Mouse (Mus musculus) lung, postnatal 25 days (tissue): Measurements from ENCODE around the gene Trpm3.

Experiments
- DNase-seq: peaks from one replicate; pipeline ENCODE4 v3.0.0; 2022; ENCODE audit warnings: low spot score

Gene Trpm3

DNA sequence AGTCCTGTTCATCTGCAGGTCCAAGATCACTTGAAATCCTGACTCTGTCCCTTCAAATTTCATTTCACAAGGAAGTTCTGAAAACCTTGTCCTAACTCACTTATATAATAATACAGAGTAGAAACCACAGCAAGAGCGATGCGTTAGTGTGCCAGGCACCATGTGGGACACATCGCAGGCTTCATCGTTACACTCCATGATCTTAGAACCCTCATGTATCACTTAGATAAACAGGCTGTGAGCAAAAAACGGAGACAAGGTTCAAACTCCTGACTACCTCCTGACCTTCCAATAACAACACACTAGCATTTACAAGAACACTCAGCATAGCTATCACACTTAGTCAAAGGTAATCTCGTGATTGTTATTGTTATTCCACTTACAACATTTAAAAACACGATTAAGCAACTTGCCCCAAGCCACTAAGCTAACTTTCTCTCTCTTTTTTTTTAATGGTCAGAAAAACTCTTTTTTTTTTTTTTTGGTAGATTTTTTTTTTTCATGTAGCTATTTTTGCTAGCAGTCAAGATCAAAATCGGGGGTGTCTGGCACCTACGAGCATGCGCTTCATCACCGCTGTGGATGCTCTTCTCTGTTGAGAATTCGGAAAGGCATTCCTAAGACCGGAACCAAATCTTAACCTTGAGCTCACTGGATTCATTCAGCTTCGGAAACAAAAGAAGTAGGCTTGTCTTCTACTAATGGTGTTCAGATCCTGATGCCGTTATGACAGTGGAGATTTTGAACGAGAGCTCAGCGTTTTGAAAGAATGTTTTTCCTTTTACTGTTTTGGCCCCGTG lies 784.2 kb downstream of the Trpm3 start:
- DNase-seq = no peak

DNA sequence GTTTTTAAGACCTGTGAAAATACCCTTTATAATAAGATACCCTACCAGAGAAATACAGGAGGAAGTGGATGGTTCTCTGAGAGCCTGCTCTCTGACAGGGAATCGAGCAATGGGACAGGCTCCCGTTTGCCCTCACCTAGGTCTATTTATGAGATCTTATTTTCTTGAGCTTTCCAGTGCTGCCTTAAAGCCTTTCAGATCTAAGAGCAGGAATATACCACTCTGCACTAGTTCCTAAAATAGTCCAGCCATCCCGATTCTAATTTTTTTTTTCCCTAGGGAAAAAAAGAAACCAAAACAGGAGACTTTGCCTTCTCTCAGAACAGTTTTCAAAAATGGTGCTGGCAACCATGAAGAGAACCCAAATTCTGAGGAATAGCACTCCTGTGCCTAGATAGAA lies 786.4 kb downstream of the Trpm3 start:
- DNase-seq = no peak

DNA sequence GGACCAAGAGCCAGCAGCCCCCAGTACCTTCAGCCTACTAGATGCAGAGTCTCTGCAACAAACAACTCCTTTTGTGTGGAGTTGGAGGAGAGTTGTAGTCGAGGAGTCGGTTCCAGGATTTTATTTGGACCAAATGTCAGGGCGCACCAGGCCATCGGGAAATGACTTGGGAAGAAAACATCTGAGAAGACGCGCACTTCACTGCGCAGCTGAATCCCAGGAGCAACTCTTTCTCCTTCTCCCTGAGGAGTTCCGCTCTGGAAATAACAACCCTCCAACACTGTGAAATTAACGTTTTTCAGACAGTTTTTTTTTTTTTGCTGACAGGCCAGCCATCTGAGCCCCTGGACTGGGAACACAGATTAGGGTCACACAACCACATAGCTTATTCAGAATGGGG lies 787.9 kb downstream of the Trpm3 start:
- no peak for DNase-seq

DNA sequence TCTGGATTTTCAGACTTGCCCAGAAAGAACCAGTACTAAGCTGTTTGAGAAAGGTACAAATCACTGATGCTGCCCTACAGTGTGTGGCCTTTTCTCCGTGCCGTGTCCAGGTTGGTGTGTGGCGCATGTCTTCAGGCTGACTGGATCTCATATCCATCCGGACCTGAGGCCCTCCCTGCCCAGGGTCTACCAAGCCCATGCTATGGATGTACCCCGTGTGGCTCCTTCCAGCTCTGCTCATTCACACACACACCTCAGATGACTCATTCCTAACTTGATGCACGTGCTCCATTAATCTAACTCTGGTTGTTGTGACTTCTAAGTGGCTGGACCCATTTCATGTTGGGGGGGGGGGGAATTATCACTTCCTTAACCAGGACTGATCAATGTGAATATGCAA lies 789.5 kb downstream of the Trpm3 start:
- no peak for DNase-seq

DNA sequence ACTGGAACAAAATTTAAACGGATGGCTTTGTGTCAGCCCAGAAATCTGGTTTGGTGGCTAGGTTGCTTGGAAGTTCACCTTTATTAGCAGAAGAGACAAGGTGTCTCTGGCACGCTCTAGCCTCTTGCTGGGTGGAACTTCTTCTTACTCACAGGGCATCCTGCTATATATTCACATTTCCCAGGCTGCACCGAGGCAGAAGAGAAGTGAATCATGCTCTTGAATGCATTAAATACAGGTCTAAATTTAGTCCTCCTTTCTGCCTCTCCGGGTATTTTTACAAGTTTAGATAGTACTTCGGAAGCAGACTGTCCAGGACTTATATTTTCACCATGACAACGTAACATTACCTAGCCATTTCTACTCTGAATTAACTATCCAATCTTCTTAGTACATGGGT lies 790.9 kb downstream of the Trpm3 start:
- no peak for DNase-seq

DNA sequence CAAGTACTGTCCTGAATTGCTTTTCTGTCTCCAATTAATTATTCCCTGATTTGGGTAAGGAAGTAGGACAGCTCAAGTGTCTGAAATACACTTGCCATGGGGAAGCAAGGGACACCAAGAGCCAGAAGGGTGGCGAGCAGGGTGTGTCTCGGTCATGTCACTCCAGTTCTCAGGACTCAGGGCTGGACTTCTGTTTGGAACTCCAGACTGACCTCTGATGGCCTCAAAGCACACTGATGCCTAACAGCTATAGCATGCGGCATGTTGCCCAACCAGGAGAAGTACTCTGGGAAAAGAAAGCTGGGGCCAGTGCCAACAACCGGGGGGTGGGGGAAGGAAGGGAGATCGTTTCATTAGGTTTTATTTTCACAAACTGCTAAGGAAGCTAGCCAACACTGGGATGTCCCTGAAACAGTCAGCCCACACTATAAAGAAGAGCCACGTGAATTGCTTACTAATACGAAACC lies 791.6 kb downstream of the Trpm3 start:
- DNase-seq = peak; percentile 72

DNA sequence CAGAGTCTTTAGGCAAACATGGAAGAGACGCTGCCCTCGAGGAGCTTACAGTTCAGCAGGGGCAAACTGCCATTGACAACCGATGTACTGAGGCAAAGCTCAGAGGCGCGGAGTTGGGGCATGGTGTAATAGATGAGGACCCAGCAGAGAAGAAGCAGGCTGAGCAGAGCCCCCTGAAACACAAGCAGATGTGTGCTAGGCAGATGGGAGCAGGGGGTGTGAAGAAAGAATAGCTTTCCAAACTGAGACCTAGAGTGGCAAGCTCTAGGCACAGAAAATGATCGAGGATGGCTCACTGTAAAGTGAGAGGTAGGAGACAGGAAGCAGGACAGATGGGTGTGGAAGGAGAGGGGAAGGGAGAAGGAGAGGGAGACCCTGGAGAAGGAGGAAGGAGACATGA lies 792.2 kb downstream of the Trpm3 start:
- DNase-seq = no peak

DNA sequence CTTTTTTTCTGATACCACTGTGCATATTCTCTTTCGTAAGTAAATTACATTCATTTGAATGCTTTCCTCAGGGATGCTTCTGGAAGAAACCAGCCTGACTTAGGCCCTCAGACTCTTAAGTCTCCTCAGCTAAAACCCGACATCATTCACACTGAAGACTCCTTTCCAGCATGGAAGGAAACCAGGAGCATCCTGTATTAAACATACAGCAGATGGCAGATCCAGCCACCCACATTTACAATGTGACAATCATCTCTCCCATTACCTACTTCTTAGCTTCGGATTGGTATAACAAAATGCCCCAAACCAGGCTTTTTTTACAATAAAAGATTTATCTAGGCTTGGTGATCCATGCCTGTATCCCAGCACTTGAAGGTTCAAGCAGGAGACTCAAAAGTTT lies 796.2 kb downstream of the Trpm3 start:
- no peak for DNase-seq

DNA sequence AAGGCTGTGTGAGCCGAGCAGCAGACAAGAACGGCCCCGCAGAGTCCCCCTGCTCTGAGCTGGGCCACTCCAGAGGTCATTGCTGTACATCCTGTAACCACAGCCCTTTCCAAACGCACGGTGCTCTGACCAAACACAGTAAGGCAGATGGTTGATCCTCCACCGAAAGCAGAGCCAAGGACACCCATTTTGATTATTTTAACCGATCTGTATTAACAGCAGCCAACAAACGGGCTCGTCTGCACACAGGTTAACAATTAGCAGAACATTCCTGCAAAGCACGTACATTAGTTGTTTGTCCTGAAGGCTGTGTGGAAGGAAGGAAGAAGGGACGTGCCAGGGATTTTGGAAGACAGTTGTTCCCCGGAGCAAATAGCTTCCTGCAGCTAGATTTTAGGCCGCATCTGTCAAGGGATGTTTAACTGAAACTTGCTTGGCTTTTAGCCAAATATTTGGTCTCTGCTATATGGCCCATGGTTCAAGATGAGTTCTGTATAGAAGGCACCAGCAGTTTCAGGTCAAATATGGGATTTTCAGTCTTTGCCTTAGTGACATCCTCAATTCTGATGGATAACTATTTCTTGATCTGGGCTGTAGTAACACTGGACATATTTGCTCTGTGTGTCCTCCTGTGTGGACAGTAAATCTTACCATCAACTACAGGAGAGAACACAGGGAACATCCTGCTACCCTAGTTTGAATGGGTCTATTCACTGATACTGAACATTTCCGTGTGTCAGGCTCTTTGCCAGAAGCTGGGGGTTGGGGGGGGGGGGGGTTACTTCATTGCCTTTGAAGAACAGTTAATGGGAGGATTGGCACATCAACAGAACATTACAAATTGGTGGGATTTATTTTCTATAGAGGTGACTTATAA lies 800.2 kb downstream of the Trpm3 start:
- no peak for DNase-seq

DNA sequence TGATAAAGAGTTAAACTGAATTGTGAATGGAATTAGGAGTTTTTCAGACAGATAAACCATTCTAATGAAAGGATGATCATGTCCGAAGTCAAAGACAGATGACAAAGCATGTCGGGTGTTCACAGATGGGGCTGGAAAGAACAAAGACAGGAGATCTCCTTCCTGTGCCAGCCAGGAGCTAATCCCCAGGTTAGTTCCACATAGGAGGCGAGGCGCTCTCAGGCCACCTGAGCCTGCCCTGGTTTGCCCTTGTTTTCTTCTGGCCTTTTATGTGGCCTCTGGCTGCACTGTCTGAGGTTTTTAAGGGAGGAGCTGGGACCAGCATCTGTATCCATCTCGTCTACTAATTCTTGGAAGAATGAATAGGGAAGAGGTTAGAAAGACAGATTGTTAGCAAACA lies 801.0 kb downstream of the Trpm3 start:
- DNase-seq = no peak

DNA sequence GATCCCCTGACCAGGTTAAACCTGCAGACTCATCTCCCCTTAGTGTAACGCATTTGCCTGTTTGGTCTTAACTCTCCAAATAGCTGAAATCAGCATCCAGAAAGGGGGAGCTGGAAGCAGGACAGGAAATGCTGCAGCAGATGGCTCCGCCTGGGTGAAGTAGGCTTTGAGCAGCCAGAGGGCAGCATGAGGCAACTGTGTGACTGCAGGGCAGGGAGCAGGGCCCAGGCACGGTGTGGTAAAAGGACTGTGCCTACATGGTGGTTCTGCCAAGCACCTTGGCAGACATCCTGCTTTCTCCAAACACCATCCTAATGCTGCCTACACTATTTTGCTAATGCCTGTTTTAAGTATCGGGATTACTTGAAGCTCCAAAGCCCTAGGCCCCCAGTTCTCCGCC lies 801.6 kb downstream of the Trpm3 start:
- DNase-seq = peak; percentile 83

DNA sequence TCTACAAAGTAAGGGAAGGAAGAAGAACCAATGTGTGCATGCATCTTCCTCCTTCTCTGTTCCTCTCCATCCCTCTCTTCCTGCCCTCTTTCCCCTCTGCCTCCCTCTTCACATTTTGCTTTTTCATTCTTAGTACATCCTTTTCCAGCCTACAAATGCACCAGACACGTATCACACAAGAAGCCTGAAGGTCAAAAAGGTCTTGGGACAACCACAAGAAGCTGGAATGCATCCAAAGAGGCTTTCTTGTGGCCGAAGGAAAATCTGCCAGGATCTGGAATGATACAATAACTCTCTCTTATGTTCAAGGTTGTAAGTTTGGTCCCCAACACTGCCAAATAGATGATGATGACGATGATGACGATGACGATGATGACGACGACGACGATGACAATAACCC lies 802.1 kb downstream of the Trpm3 start:
- no peak for DNase-seq

DNA sequence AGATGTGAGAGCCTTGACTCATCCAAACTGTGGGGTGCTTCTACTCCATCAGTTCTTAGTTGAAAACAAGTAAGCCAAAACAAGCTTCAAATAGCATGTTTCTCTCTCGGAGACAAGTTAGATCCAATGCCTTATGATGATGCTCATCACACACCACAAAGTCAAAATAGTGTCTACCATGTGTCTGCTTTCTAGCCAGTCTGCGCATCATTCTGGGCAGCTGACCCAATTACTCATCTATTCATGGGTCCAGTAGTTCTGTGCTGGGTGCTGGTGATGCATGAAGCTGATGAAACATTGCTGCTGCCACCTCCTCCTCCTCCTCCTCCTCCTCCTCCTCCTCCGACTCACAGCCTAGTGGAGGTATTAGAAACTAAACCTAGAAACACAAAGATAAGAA lies 813.6 kb downstream of the Trpm3 start:
- no peak for DNase-seq

DNA sequence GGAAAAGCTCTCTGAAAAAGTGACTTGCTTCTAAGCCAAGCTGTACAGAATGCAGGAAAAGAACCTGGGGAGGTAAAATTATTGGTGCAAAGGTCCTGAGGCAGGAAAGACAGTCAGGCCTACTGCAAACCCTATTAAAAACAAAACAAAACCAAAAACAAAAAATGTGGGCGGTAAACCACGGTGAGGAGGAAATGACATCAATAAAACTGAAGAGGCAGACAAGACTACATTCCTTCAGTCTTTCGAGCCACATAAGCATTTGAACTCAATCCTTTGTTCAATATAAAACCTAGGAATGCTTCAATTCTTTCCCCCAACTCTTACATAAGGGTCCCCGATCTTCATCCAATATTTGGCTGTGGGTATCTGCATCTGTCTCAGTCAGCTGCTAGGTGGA lies 814.3 kb downstream of the Trpm3 start:
- no peak for DNase-seq

DNA sequence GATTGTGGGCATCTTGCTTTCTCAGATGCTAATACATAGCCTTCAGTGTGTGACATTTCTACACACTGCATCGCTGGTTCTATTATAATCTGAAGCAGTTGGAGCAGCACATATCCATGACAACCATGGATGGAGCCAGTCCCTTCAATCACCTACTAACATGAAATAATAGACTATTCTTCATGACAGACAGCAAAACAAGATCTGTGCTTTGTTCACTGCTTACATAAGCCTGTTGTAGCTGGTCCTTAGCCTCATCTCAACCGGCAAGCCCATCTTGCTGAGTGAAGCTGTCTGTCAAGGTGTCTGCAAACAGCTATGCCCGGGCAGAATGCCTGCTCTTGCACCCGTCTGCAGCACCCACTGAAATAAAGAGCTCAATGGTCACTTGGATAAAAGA lies 819.6 kb downstream of the Trpm3 start:
- no peak for DNase-seq

DNA sequence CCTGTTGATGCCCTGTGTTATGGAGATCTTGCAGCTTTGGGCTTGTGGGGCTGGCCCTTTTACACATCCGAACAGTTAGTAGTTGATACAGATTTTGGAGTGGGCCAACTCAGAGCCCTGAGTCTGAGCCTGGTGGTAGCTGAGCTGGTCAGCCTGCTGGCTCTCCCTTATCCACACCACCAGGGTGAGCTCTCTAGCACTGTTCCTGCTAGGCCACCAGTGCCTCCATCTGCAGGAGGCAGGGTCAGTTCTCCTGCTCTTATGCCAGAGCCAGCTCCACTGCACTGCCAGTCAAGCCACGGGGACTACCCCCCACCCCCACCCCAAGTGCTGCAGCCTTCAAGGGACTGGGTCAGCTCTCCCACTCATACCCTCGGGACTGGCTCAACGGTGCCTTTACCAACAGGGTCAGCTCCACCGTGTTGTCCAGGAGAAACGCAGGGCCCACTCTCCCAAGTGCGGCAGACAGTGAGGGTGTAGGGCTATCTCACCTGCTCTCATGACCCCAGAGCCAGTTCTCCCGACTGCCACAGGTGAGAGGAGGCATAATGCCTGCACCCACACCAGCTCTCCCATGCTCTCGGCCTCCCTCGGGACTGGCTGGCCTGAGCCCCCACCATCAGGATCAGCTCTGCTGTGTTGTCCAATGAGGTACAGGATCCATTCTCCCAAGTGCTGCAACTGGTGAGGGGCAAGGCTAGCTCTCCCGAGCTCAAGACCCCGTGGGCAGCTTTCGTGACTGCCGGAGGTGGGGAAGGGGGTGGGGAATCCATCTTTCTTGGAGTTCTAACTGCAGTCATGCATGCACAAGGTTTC lies 821.8 kb downstream of the Trpm3 start:
- DNase-seq = no peak

DNA sequence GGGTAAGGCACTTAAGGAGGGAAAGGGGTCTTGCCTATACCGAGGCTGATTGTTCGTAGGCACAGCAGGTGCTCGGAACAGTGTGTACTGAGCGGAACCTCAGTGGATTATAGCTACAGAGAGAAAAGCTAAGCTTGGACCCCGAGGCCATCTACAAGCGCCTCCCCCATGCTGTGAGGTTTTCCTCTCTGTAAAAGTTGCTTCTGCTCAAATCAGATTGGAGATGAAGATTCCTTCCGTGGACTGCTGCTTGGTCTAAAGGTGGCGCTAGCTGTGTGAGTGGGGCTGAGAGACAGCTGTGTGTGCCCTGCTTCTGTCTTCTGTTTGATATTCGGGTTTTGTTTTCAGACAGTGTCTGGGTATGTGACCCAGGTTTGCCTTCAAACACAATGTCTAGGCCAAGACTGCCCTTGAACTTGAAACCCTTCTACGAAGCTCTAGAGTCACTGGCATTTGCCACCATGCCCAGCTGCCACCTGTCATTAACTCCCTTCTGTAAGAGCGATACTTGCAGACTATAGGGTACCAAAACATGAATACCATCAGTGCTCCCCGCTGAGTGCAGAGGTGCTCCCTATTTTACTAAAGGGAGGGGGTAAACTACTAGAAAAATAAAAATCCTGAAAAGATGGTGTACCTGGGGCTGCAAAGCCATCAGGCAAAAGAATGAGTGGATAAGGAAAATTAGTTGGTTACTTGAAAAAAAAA lies 823.3 kb downstream of the Trpm3 start:
- DNase-seq = no peak

DNA sequence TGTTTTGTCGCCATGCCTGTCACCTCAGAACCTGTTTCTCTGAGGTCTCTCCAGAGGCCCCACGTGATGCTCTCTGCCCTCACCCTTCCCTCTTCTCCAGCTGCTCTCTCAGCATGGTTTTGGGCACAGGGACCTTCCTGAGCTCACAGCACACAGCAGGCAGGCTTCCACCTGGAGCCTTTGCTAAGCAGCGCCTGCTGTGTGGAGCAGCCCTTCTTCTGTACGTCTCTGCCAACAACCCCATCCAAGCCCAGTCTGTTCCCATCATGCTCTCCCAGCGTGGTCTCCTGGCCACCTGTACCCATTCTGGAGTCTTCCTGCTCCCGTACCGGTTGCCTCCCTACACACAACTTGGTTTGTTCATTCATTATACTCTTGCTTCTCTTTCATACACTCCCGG lies 823.9 kb downstream of the Trpm3 start:
- no peak for DNase-seq

DNA sequence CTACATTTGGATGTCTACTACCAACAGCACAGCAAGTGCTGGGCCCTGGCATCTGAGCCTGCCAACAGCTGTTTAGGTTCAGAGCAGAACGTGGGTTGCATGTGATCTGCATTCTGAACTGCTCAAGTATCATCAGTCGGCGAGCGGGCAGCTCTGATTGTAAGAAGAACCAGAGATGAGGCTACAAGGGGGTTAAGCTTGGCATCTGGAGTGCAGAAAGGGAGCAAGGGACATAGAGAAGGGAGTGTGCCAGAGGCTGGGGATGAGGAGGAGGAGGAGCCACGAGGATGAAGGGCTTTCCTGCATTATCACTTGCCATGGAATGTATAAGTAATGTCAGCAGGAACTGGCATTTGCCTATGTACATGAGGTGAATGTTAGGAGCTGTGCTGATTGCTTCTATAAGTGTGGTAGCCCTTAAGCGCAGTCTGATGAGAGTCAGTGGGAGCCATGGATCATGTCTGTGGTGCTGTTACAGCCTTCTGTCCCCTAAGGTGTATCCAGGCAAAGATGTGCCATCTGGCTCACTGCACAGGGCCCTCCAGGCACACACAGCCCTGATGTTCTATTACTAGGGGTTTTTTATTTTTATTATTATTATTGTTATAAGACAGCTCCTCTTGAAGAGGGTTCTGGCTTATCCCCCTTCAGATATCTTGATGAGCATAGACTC lies 825.0 kb downstream of the Trpm3 start:
- no peak for DNase-seq

DNA sequence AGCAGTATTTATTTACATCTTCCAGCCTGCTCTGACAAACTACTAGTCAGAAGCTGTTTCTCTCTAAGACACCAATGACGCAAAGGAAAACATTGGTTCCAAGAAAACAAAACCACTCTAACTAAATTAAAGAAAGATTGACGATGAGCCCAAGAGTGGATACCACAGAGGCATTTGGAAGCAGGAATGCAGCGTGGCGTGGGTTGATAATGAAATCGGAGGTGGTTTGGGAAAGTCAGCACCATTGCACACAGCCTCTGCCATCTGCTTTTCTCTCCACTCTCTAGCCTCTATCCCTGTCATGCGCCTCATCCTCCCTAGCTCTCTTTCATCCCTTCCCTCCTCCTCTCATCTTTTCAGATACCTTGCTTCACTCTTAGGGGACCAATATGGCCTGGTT lies 826.6 kb downstream of the Trpm3 start:
- no peak for DNase-seq

DNA sequence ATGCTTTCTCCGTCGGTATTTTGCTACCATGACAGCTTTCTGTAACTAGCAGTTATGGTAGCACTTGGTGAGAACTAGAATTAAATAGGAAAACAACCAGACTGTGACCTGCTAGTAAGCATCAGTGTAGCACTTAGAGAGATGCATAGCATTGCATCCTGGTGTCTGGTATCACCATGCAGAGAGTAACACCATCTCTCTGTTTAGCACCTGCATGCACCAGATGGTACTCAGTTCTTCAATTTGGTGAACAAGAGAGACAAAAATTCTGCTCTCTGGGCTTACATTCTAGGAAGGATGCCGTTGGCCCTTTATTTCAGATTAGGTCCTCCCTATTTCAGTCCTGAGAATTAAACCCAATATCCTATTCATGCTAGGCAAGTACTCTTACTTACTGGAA lies 834.4 kb downstream of the Trpm3 start:
- DNase-seq = no peak
